18 mouse cellular contexts compared by ENCODE assay signal in genomic region chr9:86814340-86814739, GRCm38 (mm10).
"Had no signal": no experiment of that assay in that cellular context is flagged by ENCODE, and none has a peak within 500 bp of the region (broad histone marks: within the 10 kb centered on the region; RNA-seq: fewer than 3 reads in every experiment).

No protein-coding gene starts in this region.

- H3K36me3 ChIP-seq: liver, embryonic 15.5 days; lung, embryonic 15.5 days; midbrain, embryonic 12.5 days; neural tube, embryonic 12.5 days; stomach, embryonic 15.5 days had no signal

- ATAC-seq: liver, postnatal 0 days; lung, postnatal 0 days; midbrain, embryonic 16.5 days had no signal

- H3K27me3 ChIP-seq: liver, embryonic 15.5 days; lung, embryonic 15.5 days; midbrain, embryonic 12.5 days; neural tube, embryonic 12.5 days; stomach, embryonic 15.5 days had no signal

- H3K4me3 ChIP-seq: liver, embryonic 15.5 days; lung, embryonic 15.5 days; megakaryocyte, embryonic 14.5 days; midbrain, embryonic 12.5 days; neural tube, embryonic 12.5 days; stomach, embryonic 15.5 days had no signal

- H3K4me2 ChIP-seq: liver, embryonic 15.5 days; lung, embryonic 15.5 days; midbrain, embryonic 12.5 days; neural tube, embryonic 12.5 days; stomach, embryonic 15.5 days had no signal

- DNase-seq: liver, postnatal 0 days; lung, adult 2 months; lung, postnatal 14 days; lung, postnatal 36 days; right cerebral cortex, postnatal 14 days; thymus, adult 2 months; thymus, postnatal 25 days; thymus, postnatal 4 days had no signal

- H3K9me3 ChIP-seq: liver, embryonic 15.5 days; lung, embryonic 15.5 days; megakaryocyte, embryonic 14.5 days; midbrain, embryonic 12.5 days; neural tube, embryonic 12.5 days; stomach, embryonic 15.5 days had no signal

- H3K27ac ChIP-seq: liver, embryonic 15.5 days; lung, embryonic 15.5 days; macrophage; midbrain, embryonic 12.5 days; neural tube, embryonic 12.5 days; stomach, embryonic 15.5 days; stomach, postnatal 0 days had no signal

- H3K9ac ChIP-seq: liver, embryonic 15.5 days; liver, postnatal 0 days; lung, embryonic 15.5 days; midbrain, embryonic 12.5 days; neural tube, embryonic 12.5 days; stomach, embryonic 15.5 days had no signal

- H3K4me1 ChIP-seq: liver, embryonic 15.5 days; lung, embryonic 15.5 days; megakaryocyte, embryonic 14.5 days; neural tube, embryonic 12.5 days; stomach, embryonic 15.5 days had no signal
